Mouse (Mus musculus) lung, embryonic 14.5 days (tissue): ENCODE data around the gene Mdm2. TPM values are rescaled to one million over a fixed set of nuclear protein-coding genes. Genes with fewer than 3 reads are reported as not detected.
"Not testable (repeated sequence)": the region's sequence is repeated elsewhere in the genome, so short reads cannot be mapped to it uniquely, and the experiment has no call there.

Source experiments
- ATAC-seq: fragments of 200-750 bp; cut with Nextera tagmentation; 2 replicates; pipeline ENCODE4 v1.8.0; 2017; ENCODE audit warnings: mild to moderate bottlenecking, moderate TSS enrichment, moderate library complexity; ENCODE audit not compliant: insufficient read depth
- DNase-seq: peaks from one replicate; pipeline ENCODE4 v3.0.0-alpha.2; 2015
- H3K27ac ChIP-seq: fragments of 300-500 bp; sonication (generic); 2 replicates; pipeline ENCODE4 v1.5.1; 2014; ENCODE audit warnings: low read depth, mild to moderate bottlenecking, moderate library complexity
- H3K27me3 ChIP-seq: fragments of 300-500 bp; sonication (generic); 2 replicates; pipeline ENCODE4 v1.6.1; 2014; ENCODE audit warnings: low read length, control low read depth; ENCODE audit not compliant: insufficient read depth
- H3K36me3 ChIP-seq: fragments of 300-500 bp; sonication (generic); 2 replicates; pipeline ENCODE4 v1.6.1; 2014; ENCODE audit warnings: control low read depth; ENCODE audit not compliant: insufficient read depth
- H3K4me1 ChIP-seq: fragments of 300-500 bp; sonication (generic); 2 replicates; pipeline ENCODE4 v1.6.1; 2014; ENCODE audit warnings: antibody characterized with exemption, control low read depth; ENCODE audit not compliant: insufficient read depth
- H3K4me2 ChIP-seq: fragments of 300-500 bp; sonication (generic); 2 replicates; pipeline ENCODE4 v1.6.1; 2014; ENCODE audit warnings: mild to moderate bottlenecking
- H3K4me3 ChIP-seq: fragments of 300-500 bp; sonication (generic); 2 replicates; pipeline ENCODE4 v1.5.1; 2014; ENCODE audit warnings: low read depth, low read length
- H3K9ac ChIP-seq: fragments of 300-500 bp; sonication (generic); 2 replicates; pipeline ENCODE4 v1.6.1; 2014
- H3K9me3 ChIP-seq: fragments of 300-500 bp; sonication (generic); 2 replicates; pipeline ENCODE4 v1.6.1; 2016; ENCODE audit warnings: low read depth, low read length, control low read depth
- CTCF ChIP-seq: IDR thresholded peaks from 2 replicates; pipeline ENCODE4 v1.5.1; 2016; ENCODE audit warnings: antibody characterized with exemption, low read depth
- WGBS: fragments of 180-500 bp; shearing (Covaris S2); extraction: QIAGEN DNeasy Blood & Tissue Kit; methylation state at CpG from one replicate; pipeline ENCODE4 v1.1.7; 2014; 5-methylcytosine and 5-hydroxymethylcytosine counted together
- polyA plus RNA-seq: library from polyadenylated mRNA; unstranded; fragments of >200 nt; fragmentation: Nextera tagmentation; extraction: Ambion mirVana; gene quantifications from 2 replicates; pipeline ENCODE4 v1.2.1, GENCODE M21; 2014

The Mdm2 gene
- polyA plus RNA-seq, 1 experiment from 2014 or later: 50.5 TPM

GRCm38 (mm10) chr10:117747711-117748110 lies 37.2 kb upstream of the Mdm2 start:
- Histone ChIP-seq H3K4me2 (no peak overlapping the region), H3K27ac (no peak overlapping the region), H3K9me3 (no peaks in the 10 kb centered on the region), H3K9ac (no peak overlapping the region), H3K4me3 (no peak overlapping the region), H3K36me3 (peaks cover 40% of the 10 kb centered on the region), H3K4me1 (0 out of 2 replicates have a peak, but pooled peaks cover 6% of the 10 kb centered on the region), H3K27me3 (no peaks in the 10 kb centered on the region)
- no peak for TF ChIP-seq CTCF
- 90% methylated on average over 7 of the region's 7 CpGs for WGBS
- ATAC-seq: no peak
- no peak for DNase-seq

GRCm38 (mm10) chr10:117746297-117746883 lies 35.8 kb upstream of the Mdm2 start, which contains the start of gene Slc35e3:
Slc35e3 (minus strand) TSS chr10:117746365.
- Histone ChIP-seq H3K36me3 (peaks cover 26% of the 10 kb centered on the region), H3K27ac (peak within 1 kb of the TSS; percentile 65; the same call in 1 of the 2 replicates), H3K9ac (peak within 1 kb of the TSS; percentile 53), H3K9me3 (no peaks in the 10 kb centered on the region), H3K4me1 (0 out of 2 replicates have a peak, but pooled peaks cover 6% of the 10 kb centered on the region), H3K27me3 (no peaks in the 10 kb centered on the region), H3K4me2 (peak within 1 kb of the TSS; percentile 87), H3K4me3 (peak within 1 kb of the TSS; percentile 47)
- peak; percentile 98 for ATAC-seq
- 14% methylated on average over 45 of the region's 46 CpGs for WGBS
- no peak for TF ChIP-seq CTCF
- peak; percentile 97 for DNase-seq

- not testable (repeated sequence) for H3K27ac ChIP-seq, H3K9me3 ChIP-seq, H3K4me1 ChIP-seq, DNase-seq, H3K27me3 ChIP-seq
- peak overlapping the region; percentile 53 for H3K9ac ChIP-seq
- peaks cover 20% of the 10 kb centered on the region for H3K36me3 ChIP-seq
- under 1% methylated on average over 12 of the region's 46 CpGs for WGBS
- H3K4me3 ChIP-seq: peak overlapping the region; percentile 47
- H3K4me2 ChIP-seq: peak overlapping the region; percentile 87
- ATAC-seq: peak; percentile 39; the same call in 1 of the 2 replicates
Observed at GRCm38 (mm10) chr10:117745570-117746296, 35.2 kb upstream of the Mdm2 start.

- no peak for TF ChIP-seq CTCF
- DNase-seq: no peak
Observed at GRCm38 (mm10) chr10:117743917-117744316, 33.4 kb upstream of the Mdm2 start.

GRCm38 (mm10) chr10:117743182-117743581 lies 32.6 kb upstream of the Mdm2 start:
- no peak for TF ChIP-seq CTCF
- no peak overlapping the region for H3K27ac ChIP-seq
- H3K27me3 ChIP-seq: no peaks in the 10 kb centered on the region
- no peak for DNase-seq
- no peak for ATAC-seq
- no peaks in the 10 kb centered on the region for H3K9me3 ChIP-seq
- peaks cover 31% of the 10 kb centered on the region for H3K36me3 ChIP-seq
- H3K4me2 ChIP-seq: no peak overlapping the region
- 84% methylated on average over 2 of the region's 2 CpGs for WGBS
- no peak overlapping the region for H3K9ac ChIP-seq
- 0 out of 2 replicates have a peak, but pooled peaks cover 6% of the 10 kb centered on the region for H3K4me1 ChIP-seq
- no peak overlapping the region for H3K4me3 ChIP-seq

More at GRCm38 (mm10) chr10:117743917-117744316, 33.4 kb upstream of the Mdm2 start:
- Histone ChIP-seq H3K4me2 (peak overlapping the region; percentile 87), H3K4me1 (0 out of 2 replicates have a peak, but pooled peaks cover 6% of the 10 kb centered on the region), H3K27ac (no peak overlapping the region; the same call in 1 of the 2 replicates), H3K27me3 (no peaks in the 10 kb centered on the region), H3K9me3 (no peaks in the 10 kb centered on the region), H3K36me3 (peaks cover 23% of the 10 kb centered on the region), H3K4me3 (no peak overlapping the region), H3K9ac (no peak overlapping the region)
- no peak for ATAC-seq
- WGBS: 68% methylated on average over 4 of the region's 4 CpGs

- H3K4me2 ChIP-seq: no peak overlapping the region
- no peak for TF ChIP-seq CTCF
Observed at GRCm38 (mm10) chr10:117742618-117743017, 32.1 kb upstream of the Mdm2 start.

GRCm38 (mm10) chr10:117741698-117742475 lies 31.3 kb upstream of the Mdm2 start:
- H3K9ac ChIP-seq: no peak overlapping the region
- WGBS: 76% methylated on average over 15 of the region's 15 CpGs
- TF ChIP-seq CTCF: no peak

More at GRCm38 (mm10) chr10:117742618-117743017, 32.1 kb upstream of the Mdm2 start:
- Histone ChIP-seq H3K4me1 (0 out of 2 replicates have a peak, but pooled peaks cover 6% of the 10 kb centered on the region), H3K36me3 (peaks cover 34% of the 10 kb centered on the region), H3K27me3 (no peaks in the 10 kb centered on the region), H3K9me3 (no peaks in the 10 kb centered on the region), H3K9ac (no peak overlapping the region), H3K27ac (no peak overlapping the region), H3K4me3 (no peak overlapping the region)
- no peak for ATAC-seq
- WGBS: 90% methylated on average over 4 of the region's 4 CpGs
- DNase-seq: no peak

More at GRCm38 (mm10) chr10:117741698-117742475, 31.3 kb upstream of the Mdm2 start:
- Histone ChIP-seq H3K4me1 (0 out of 2 replicates have a peak, but pooled peaks cover 6% of the 10 kb centered on the region), H3K36me3 (peaks cover 41% of the 10 kb centered on the region), H3K9me3 (no peaks in the 10 kb centered on the region), H3K27ac (no peak overlapping the region; the same call in 1 of the 2 replicates), H3K27me3 (no peaks in the 10 kb centered on the region), H3K4me2 (no peak overlapping the region), H3K4me3 (no peak overlapping the region)
- ATAC-seq (no peak), DNase-seq (no peak)
